Mouse (Mus musculus) testis, postnatal 10 days (tissue): Measurements from ENCODE around the gene Foxo6.

Source experiments
- DNase-seq: peaks from one replicate; pipeline ENCODE4 v3.0.0; 2021; ENCODE audit warnings: low spot score

Gene Foxo6

DNA sequence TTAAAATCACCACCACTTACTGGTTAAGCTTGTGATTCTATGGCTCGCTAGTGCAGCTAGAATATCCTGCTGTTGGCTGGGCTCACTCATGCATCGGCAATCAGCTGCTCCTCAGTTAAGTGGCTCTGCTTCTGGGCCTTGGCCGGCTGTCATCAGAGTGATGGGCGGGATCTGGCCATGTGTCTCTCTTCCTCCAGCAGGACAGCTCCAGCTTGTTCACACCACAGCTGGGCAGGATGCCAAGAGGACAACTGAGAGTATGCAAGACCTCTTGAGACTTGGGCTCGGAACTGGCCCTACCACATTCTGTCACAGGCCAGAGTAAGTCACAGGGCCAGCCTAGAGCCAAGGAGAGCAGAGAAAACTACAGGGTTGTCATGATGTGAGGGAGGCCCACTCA lies 39.7 kb downstream of the Foxo6 start:
- DNase-seq, result peak; percentile 69

GRCm38 (mm10) chr4:120246086-120246485 lies 41.1 kb downstream of the Foxo6 start:
- DNase-seq, result no peak

- DNase-seq, result no peak
Observed at GRCm38 (mm10) chr4:120242783-120243262, 44.3 kb downstream of the Foxo6 start.

GRCm38 (mm10) chr4:120241106-120241505 lies 46.0 kb downstream of the Foxo6 start:
- DNase-seq, result no peak

GRCm38 (mm10) chr4:120239419-120239818 lies 47.7 kb downstream of the Foxo6 start:
- DNase-seq, result no peak

GRCm38 (mm10) chr4:120233243-120233642 lies 53.9 kb downstream of the Foxo6 start:
- no peak for DNase-seq

DNA sequence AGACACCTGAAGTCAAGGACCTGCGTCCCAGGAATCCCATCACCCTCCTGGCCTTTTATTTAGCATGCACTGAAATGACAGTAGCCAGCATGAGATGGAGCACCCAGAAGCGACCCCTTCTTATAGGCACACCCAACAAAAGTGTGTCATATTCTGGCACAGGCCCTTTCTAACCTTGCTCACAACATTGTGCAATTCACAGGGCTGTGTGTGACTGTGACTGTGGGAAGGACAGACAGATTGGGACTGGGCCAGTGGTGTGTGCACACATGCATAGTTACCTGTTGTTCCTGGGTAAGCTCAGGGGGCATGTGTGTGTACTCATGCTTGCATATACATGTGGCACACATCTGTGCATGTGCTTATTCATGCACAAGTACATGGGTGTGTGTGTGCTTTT lies 54.6 kb downstream of the Foxo6 start:
- DNase-seq, result no peak

- no peak for DNase-seq
Observed at GRCm38 (mm10) chr4:120231982-120232381, 55.2 kb downstream of the Foxo6 start.

- DNase-seq, result peak; percentile 86
Observed at GRCm38 (mm10) chr4:120230256-120230649, 56.9 kb downstream of the Foxo6 start.

GRCm38 (mm10) chr4:120229505-120230255 lies 57.5 kb downstream of the Foxo6 start:
- DNase-seq, result no peak

DNA sequence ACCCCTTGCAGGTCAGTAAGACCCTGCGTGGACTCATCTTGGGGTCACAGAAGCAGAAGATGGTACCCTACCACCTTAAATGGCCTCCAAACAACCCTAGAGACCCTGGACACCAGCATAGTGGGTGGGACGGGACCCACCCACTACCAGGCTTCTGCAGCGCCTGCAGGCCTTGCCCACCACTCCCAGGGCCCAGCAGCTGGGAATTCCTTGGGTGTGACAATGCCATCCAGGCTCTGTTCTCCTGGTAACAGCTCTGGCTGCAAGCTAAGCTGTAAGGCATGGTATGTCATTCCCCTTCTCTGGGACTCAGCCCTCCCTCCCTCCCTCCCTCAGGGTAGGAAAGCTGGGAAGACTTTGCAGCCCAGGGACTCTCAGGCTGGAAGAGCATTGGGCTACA lies 58.5 kb downstream of the Foxo6 start:
- DNase-seq, result no peak

- peak; percentile 62 for DNase-seq
Observed at GRCm38 (mm10) chr4:120227224-120227623, 59.9 kb downstream of the Foxo6 start.

DNA sequence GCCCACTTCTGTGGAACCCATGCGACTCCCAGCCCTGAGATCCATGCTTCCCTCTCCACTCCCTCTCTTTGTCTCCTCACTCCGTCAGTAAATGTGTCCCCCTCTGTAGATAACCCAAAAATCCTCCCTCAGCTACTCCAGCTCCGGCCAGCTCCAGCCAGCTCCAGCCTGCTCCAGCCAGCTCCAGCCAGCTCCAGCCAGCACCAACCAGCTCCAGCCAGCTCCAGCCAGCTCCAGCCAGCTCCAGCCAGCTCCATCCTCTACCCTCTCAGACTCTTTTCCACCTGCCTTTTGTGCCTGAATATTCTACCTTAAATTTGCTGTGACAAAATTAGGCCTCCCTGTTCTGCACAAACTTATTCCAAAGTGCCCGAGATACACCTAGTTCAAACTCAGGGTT lies 60.5 kb downstream of the Foxo6 start:
- DNase-seq, result peak; percentile 62

DNA sequence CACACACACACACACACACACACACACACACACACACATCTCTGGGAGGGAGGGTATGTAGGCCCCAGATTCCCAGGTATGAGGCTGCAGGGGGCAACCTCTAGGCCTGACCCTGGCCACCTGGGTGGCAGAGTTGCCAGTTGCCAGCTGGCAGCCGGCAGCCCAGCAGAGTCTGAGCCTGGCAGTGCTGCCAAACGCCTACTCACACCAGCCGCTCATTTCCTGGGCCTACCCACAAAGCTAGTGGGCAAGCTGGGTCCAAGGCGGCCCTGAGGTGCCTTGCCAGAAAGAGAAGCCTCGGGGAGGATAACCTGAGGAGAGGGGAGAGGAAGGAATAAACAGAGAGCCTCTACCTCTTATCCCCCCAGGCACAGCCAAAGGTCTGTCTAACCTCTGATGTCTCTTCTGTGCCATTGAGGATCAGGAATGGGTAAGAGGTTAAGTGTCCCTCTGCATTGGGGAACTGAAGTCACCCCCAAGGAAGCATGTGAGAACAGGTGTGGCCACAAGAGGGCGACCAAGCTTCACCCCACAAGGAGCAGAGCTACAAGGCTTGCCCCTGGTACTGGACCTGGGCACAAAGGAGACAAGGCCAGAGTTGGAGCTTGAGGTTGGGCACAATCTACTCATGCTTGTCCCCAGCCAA lies 61.9 kb downstream of the Foxo6 start:
- peak; percentile 88 for DNase-seq

GRCm38 (mm10) chr4:120223805-120224204 lies 63.3 kb downstream of the Foxo6 start:
- DNase-seq, result no peak

DNA sequence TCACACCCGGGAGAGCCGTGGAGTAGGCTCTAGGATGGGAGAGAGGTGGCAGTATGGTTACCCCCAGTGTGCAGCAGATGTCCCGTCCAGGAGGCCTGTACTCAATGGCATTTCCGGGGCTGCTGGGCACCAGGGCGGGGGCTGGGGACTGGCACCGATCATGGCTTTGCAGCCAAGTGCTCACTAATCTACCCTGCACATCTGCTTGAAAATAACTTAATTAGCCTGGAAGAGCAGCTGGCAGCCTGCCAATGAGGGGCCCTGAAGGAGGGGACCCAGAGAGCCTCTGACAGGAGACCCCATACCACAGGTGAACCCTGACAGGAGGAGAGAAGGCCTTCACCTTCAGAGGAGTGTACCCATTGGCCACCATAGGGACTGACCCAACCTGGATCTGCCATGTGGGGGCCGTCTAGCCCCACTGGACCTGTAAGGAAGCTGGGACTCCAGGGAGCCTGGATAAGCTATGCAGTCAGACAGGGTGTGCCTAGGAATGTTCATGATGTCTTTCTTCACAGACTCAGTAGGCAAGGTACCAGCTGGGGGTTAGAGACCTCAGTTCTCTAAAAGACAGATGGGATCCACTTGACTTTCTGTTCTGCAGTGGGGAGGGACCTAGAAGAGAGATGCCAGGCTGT lies 63.9 kb downstream of the Foxo6 start:
- DNase-seq, result no peak

GRCm38 (mm10) chr4:120221708-120222107 lies 65.4 kb downstream of the Foxo6 start:
- no peak for DNase-seq

DNA sequence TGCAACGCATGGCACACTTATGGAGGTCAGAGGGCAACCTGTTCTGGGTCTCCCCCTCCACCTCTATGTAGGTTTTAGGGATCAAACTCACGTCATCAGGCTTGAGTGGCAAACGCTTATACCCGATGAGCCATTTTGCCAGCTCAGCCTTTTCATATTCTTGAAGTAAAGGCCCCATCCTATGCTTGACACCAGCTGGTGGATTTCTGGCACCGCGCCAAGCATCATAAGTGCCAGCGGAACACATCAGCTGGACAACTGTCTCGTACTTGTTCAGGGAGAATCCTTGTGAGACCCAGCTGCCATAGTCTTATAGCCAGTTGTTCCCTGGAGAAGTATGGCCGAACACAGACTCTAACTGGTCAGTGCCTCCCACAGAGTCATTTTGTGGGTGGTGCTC lies 68.3 kb downstream of the Foxo6 start:
- no peak for DNase-seq
